Mouse (Mus musculus): ENCODE data around the gene Car5a.

Car5a gene

DNA sequence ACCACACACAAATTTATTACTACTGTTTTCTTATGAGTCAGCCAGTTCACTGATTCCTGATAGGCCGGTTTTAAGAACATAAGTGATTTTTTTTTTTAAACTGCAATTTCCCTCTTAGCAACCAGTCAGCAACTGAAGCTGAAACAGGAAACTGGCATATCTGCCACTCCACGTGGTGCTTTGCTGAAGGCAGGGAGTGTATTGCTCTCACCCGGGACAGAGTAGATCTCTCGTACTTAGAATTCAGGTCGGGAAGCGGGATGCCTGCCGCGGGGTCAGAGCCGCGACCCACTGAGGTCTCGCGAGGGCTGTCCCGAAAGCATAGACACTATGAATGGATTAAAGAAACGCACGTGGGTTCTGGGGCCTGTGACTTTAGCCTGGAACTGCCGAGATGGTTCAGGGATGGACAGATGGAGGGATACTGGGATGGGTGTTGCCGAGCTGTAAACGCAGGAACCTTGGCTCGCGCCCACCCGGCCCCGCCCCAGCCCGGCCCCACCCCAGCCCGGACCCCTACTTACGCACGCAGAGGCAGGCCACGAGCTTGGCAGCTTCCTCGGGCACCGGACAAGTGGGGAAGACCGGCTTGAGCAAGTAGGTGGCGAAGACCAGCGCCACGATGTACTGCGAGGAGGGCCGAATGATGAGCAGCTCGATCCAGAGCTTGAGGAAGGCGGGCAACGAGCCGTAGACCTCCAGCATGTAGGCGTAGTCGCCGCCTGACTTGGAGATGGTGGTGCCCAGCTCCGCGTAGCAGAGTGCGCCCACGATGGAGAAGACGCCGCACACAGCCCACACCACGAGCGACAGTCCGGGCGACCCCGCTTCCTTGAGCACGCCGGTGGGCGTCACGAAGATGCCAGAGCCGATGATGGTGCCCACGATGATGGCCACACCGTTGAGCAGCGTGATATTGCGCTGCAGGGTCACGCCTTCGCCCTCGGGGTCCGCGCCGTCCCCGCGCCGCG is 37.9 kb downstream of the Car5a start:
- DNase-seq (ENCODE audit: low spot score in 2 of 2): peak in 1 of 2 experiments; percentile 53

DNA sequence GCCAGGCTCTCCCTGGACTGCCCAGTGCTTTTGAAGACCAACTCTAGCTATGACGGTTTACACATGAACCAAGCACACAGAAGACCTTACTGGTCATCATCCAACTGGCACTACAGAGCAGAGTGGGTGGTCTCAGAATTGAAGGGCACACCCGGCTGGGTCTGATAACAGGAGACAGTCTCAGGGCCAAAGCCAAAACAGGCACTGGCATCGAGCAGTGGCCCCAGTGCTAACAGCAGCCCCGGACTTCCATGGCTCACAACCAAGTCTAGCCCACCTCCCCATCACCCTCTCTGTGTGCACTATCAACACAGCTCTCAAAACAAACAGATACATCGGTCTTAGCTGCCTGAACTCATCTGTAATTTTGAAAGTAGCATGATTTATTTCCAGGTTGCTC is 38.8 kb downstream of the Car5a start:
- DNase-seq (ENCODE audit: low spot score in 2 of 2): no peak

DNA sequence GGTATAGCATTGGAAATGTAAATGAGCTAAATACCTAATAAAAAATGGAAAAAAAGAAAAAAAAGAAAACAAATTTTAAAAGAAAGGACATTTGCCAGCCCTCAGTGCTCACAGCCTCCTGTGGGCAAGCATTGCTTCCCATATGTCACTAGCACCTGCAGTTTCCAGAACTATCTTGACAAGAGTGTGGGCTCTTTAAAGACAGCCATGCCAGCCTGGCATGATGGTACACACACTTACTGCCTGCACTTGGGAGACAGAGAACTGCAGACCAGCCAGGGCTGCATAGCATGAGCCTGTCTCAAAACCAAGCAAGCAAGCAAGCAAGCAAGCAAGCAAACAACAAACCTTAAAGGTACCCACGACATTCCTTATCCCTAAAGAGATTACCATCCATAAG is 39.3 kb downstream of the Car5a start:
- no peak for DNase-seq (ENCODE audit: low spot score in 2 of 2)

GRCm38 (mm10) chr8:121904999-121905398 is 39.7 kb downstream of the Car5a start:
- no peak for DNase-seq (ENCODE audit: low spot score in 2 of 2)

GRCm38 (mm10) chr8:121903977-121904376 is 40.7 kb downstream of the Car5a start:
- DNase-seq (ENCODE audit: low spot score in 2 of 2): no peak

DNA sequence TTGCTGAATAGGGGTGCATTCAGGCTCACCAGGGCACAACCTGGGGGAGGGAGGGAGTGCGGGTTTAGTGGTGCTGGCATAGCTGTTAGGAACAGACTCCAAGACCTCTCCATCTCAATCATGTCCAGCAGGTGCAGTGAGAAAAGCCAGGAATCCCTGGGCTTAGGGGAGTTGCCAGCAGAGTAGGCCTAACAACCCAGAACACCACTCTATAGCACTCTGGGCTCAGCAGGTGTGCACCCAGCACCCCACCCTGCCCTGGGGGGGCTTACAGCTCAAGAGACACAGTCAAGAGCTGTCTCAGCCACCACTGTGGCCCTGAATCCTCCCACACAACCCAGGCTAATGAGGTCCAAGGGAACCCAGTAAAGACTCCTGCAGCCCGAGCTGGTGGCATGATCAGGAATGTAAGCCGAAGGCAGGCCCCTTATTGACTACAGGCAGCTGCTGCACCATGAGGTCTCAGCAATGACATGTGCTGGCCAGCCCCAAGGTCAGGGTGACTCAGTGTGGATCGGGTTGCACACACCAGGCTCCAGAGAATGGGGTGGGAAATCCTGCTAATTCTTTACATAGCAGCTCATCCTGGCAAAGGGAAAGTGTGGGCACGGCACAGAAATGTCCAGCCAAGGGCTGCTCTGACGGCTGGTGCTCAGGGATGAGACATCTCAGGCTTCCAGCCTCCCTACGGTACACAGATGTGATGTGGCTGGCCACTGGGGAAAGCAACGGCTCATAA is 43.0 kb downstream of the Car5a start:
- DNase-seq (ENCODE audit: low spot score in 2 of 2): peak in 1 of 2 experiments; percentile 15

DNA sequence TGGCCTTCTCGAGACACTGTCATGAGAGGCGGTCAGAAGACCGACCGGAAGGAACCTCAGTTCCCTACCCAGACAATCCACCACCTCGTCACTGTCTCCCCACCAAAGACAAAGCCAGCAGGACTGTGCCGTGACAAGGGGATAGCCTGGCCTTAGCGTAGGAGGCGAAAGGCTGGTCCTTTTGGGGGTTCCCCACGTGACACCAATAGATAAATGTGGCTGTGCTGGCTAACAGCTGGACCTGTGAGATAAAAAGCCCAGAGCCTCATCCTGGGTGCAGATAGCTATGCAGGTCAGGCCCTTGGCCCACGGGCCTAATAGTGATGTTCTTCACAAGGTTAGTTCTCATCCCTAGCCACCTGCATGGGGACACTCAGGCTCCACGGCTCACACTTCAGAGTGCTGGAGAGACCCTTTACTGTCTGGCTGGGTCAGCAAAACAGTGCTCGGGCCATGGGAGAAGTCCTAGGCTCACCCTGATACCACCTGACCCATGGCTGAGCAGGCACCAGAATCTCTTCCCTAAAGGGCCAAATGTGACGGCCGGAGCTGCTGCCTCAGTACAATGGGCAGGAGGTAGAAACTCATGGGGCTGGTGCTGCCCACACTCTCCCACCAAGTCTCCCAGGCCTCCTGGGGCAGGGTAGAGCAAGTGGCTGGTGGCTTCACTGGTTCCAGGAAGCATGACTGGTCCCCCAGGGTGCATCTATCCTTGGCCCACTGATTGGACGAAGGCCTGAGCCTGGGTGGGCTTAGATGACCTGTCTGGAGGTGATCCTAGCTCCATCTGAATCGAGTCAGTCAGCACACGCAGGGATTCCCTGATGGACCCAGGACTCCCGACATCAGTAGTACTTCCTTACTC is 45.3 kb downstream of the Car5a start:
- DNase-seq (ENCODE audit: low spot score in 2 of 2): no peak

- DNase-seq (ENCODE audit: low spot score in 2 of 2): peak; percentile 74 to 77
These were observed 46.2 kb downstream of the Car5a start for GRCm38 (mm10) chr8:121898401-121898931.

GRCm38 (mm10) chr8:121897871-121898381 is 46.8 kb downstream of the Car5a start:
- peak; percentile 71 to 75 for DNase-seq (ENCODE audit: low spot score in 2 of 2)

DNA sequence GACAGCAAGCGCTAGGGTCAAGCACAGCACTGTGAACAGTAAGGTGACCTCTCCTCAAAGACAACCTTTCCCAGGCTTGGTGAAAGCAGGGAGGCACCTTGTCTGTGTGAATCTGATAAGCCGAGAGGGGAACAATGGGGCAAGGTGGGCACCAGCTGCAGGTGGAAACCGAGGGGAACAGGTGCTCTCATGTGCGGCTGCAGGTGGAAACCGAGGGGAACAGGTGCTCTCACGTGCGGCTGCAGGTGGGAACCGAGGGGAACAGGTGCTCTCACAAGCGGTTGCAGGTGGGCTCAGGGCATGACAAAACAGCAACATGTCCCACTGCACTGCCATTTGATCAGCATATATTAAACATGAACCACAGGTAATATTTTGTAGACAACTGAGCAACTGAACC is 47.5 kb downstream of the Car5a start:
- DNase-seq (ENCODE audit: low spot score in 2 of 2): no peak

GRCm38 (mm10) chr8:121896476-121897145 is 48.1 kb downstream of the Car5a start:
- no peak for DNase-seq (ENCODE audit: low spot score in 2 of 2)

- no peak for DNase-seq (ENCODE audit: low spot score in 2 of 2)
These were observed 48.8 kb downstream of the Car5a start for GRCm38 (mm10) chr8:121895910-121896309.

DNA sequence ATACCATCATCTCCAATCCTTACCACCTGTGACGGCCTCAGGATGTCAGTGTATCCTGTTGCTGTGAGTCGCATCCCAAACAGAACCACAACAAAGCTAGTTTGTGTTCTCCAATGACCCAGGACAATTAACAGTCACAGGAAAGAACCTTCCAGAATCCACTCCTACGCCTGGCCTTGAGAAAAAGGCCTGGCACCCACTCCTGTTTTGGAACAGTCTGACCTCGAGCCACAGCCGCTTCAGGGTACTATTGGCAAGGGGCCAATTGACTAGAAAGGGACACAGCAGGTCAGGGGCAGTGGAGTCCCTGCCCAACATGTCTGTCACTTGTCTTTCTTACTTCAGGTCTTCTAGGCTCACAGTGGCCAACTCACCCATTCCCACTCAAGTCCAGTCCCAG is 51.8 kb downstream of the Car5a start:
- no peak for DNase-seq (ENCODE audit: low spot score in 2 of 2)

DNA sequence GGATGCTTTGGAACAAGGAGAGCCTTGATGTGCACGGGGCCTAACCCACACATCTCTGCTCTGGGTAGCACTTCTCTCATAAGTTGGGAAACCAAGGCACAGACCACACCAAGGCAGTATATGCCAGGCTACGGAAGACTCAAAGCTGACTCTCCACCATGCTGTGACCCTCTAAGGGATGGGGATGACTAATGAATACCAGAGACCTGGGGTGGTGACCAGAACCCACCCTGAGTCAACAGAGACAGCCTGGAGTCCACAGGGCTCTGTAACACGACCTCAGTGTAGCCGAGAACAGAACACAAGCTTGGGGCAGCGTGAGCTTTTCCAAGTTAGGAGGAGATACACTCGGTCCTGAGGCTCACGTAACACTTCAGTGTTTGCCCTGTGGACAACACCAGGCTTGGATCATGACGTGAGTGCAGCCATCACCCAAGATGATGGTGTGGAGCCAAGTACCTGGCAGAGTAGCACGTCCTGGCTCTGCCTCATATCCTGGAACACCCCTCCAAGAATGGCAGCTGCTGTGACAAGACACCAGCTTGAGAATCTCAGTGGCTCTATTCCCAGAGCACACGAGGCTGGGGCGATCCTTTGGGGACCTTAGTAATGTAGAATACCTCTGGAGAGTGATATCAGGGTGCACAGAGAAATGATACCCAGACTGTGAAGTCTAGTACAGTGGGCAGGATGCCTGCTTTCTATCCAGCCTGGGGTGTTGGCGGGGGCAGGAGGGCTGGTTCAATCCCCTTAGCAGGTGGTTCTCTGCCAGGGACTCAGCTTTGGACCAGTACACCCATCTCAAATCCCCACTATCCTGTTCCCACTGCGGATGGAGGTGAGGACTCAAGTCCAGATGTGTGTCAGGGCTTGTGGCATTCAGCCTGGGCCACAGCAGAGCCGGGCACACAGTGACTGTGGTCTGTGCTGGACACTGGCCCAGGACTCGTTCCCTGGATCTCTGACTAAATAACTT is 54.6 kb downstream of the Car5a start:
- DNase-seq (ENCODE audit: low spot score in 2 of 2): no peak

GRCm38 (mm10) chr8:121889317-121889716 is 55.4 kb downstream of the Car5a start:
- no peak for DNase-seq (ENCODE audit: low spot score in 2 of 2)

DNA sequence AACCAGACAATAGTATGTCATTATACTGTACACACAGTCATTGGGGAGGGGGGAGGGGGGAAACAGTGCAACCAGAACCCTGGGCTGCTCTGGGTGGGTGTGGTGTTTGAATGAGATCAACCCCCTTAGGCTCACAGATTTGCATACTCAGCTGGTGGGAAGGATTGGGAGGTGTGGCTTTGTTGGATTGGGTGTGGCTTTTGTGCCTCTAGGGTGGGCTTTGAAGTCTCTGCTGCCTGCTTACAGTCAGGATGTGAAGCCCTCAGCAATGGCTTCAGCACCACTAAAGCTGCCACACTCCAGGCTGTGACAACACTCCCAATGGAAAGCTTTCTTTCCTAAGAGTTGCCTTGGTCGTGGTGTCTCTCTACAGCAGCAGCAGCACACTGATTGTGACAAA is 57.2 kb downstream of the Car5a start:
- no peak for DNase-seq (ENCODE audit: low spot score in 2 of 2)

DNA sequence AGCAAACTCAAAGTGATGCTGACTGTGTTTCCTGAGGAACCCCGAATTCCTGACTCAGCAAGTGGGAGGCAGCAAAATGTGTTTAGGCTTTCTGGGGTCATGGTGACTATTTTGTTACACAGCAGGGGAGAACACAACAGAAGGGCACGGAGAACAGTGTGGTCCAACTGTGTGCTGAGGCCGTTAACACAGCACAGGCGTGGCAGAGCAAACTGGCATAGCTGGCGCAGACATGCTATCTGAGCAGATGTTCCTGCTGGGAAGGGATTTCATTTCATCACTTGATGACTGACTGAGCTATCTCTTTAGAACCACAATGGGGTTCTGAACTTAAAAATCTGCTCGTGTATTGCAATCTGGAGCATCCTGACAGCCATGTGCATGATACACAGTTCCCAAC is 59.3 kb downstream of the Car5a start:
- DNase-seq (ENCODE audit: low spot score in 2 of 2): no peak

DNA sequence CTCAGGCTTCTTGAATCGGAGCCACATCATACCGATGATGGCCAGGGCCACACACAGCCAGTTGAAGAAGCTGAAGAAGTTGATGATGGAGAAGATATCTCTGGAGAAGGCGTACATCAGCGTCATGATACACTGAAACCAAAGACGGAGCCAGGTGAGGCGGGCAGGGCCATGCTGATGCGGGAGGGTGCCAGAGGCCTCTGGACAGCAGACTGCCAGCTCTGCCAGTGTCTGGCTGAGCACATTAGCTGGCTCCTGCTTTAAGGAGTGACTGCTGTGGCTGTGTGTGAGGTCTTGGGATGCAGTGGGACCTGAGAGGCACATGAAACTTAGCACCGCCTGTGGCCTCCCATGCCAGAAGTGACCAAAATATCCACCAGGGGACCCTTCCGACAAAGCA is 59.7 kb downstream of the Car5a start:
- no peak for DNase-seq (ENCODE audit: low spot score in 2 of 2)

DNA sequence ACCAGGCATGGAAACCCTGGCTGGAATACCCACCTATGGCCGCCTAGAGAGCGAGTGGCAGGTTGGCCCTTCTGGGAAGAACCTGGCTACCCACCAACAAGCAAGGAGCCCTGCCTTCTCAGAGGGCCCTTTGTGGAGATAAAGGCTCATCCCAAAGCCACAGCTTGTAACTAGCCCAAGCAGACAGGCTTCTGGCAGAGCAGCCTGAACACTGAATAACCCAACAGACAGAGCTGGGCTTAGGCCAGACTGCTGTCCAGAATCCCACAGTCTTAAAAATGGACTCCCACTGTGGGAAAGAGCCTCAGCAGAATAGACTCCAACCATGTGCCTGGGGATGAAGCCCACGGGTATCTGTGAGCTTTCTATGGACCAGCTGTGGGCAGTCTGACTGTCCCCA is 60.5 kb downstream of the Car5a start:
- DNase-seq (ENCODE audit: low spot score in 2 of 2): no peak

- no peak for DNase-seq (ENCODE audit: low spot score in 2 of 2)
These were observed 62.8 kb downstream of the Car5a start for GRCm38 (mm10) chr8:121881921-121882320.

All from right cerebral cortex, adult 2 months (tissue).